Mouse (Mus musculus): ENCODE measurements at regions not wholly inside any gene's neighbourhood (a gene's known extent, or its start where the extent isn't known, plus 50 kb on each side); places are given as distances from the start of the nearest gene placed in this dataset.

- TF ChIP-seq POLR2A (IDR thresholded peaks at IDR 0.05; ENCODE audit: low read depth, low read length) (no peak), CTCF (IDR thresholded peaks at IDR 0.05; ENCODE audit: extremely low read depth, insufficient read depth, insufficient read length, insufficient replicate concordance) (no peak)
These were observed 116.0 kb downstream of the Alg10b start for GRCm38 (mm10) chr15:90340089-90340488.

Data from spleen, adult 2 months (tissue).